Mouse (Mus musculus): ENCODE results near the gene Otc. TPM values are rescaled to one million over a fixed set of nuclear protein-coding genes. Genes with fewer than 3 reads are reported as not detected.

The Otc gene
- 1.5 and 37.6 TPM in 2 replicates for total RNA-seq (2021)
- long read RNA-seq, experiment 1, partial matches to known transcripts: 1 of 2 reads
- long read RNA-seq, experiment 1, other reads (novel, unspliced or antisense): 0 of 2 reads
- long read RNA-seq, experiment 2, transcript Otc-201 (10 exons, 2,319 nt): major isoform, 30 of 41 reads
- long read RNA-seq, experiment 2, partial matches to known transcripts: 7 of 41 reads
- long read RNA-seq, experiment 2, other reads (novel, unspliced or antisense): 3 of 41 reads

- no peak for DNase-seq
Observed at GRCm38 (mm10) chrX:10251852-10252504, at the start of gene Otc. Otc (plus strand) TSS chrX:10252305.

- DNase-seq: no peak
Observed at GRCm38 (mm10) chrX:10205937-10206336, 46.2 kb upstream of the Otc start.

- DNase-seq: no peak
Observed at GRCm38 (mm10) chrX:10215972-10216371, 36.1 kb upstream of the Otc start.

GRCm38 (mm10) chrX:10216410-10216949 is 35.6 kb upstream of the Otc start, which contains the start of gene Rpgr:
Rpgr (minus strand) TSS chrX:10216920.
- peak; percentile 95 for DNase-seq

- no peak for DNase-seq
Observed at GRCm38 (mm10) chrX:10219281-10219680, 32.8 kb upstream of the Otc start.

- DNase-seq: peak; percentile 6
Observed at GRCm38 (mm10) chrX:10233051-10233450, 19.1 kb upstream of the Otc start.

- DNase-seq: no peak
Observed at GRCm38 (mm10) chrX:10234617-10235016, 17.5 kb upstream of the Otc start.

- DNase-seq: no peak
Observed at GRCm38 (mm10) chrX:10239515-10239914, 12.6 kb upstream of the Otc start.

GRCm38 (mm10) chrX:10243916-10244315 is 8.2 kb upstream of the Otc start:
- DNase-seq: no peak

GRCm38 (mm10) chrX:10251357-10251756 is 748 bp upstream of the Otc start:
- DNase-seq: no peak

- no peak for DNase-seq
Observed at GRCm38 (mm10) chrX:10257774-10258173, 5.7 kb downstream of the Otc start.

- no peak for DNase-seq
Observed at GRCm38 (mm10) chrX:10258260-10258659, 6.2 kb downstream of the Otc start.

- no peak for DNase-seq
Observed at GRCm38 (mm10) chrX:10268308-10268707, 16.2 kb downstream of the Otc start.

GRCm38 (mm10) chrX:10268761-10269437 is 16.8 kb downstream of the Otc start:
- DNase-seq: no peak

- DNase-seq: no peak
Observed at GRCm38 (mm10) chrX:10297341-10297740, 45.2 kb downstream of the Otc start.

GRCm38 (mm10) chrX:10318176-10318575 is 66.1 kb downstream of the Otc start:
- DNase-seq: no peak

- no peak for DNase-seq
Observed at GRCm38 (mm10) chrX:10330246-10330645, 78.1 kb downstream of the Otc start.

GRCm38 (mm10) chrX:10331749-10332148 is 79.6 kb downstream of the Otc start:
- DNase-seq: no peak

- no peak for DNase-seq
Observed at GRCm38 (mm10) chrX:10336816-10337215, 84.7 kb downstream of the Otc start.

GRCm38 (mm10) chrX:10355867-10356266 is 103.8 kb downstream of the Otc start:
- DNase-seq: peak; percentile 9
